Mouse (Mus musculus): ENCODE measurements around the gene Desi1.

Desi1 gene

DNA sequence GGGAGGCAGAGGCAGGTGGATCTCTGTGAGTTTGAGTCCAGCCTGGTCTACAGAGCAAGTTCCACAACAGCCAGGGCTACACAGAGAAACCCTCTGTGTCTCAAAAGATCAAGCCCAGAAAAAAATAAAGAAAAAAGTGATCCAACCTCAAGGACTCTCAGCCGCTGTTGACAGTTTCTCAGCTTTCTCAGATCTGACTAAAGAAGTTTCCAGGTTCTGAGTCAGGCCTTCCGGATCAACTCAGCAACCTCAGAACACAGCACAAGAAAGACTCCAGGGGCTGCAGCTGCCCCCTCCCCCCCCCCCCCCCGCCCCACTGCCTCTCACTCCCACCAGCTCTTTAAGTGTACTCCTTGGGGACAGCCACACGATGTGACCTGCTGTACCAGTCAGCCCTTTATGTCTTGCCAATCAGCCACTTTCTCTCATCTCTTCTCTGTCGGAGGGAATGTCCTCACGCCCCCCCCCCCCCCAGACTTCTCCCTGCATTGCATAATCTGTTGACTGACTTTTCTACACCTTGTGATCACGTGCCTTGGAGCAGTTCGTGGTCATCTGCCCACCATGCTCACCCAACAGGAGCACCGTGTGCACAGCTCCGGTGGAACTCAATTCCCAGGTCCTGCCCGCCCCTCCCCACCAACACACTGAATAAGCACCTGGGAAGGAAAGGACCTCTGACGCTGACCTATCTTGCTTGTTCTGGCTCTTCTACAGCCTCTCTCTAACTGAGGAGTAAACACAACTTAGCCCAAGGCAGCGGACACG, 67.4 kb downstream of the Desi1 start:
- no peak for DNase-seq (ENCODE audit: low read depth, low spot score)

- DNase-seq (ENCODE audit: low read depth, low spot score) = no peak
Measured at GRCm38 (mm10) chr15:81964980-81965545, 68.6 kb downstream of the Desi1 start.

- no peak for DNase-seq (ENCODE audit: low read depth, low spot score)
Measured at GRCm38 (mm10) chr15:81964262-81964661, 69.4 kb downstream of the Desi1 start.

DNA sequence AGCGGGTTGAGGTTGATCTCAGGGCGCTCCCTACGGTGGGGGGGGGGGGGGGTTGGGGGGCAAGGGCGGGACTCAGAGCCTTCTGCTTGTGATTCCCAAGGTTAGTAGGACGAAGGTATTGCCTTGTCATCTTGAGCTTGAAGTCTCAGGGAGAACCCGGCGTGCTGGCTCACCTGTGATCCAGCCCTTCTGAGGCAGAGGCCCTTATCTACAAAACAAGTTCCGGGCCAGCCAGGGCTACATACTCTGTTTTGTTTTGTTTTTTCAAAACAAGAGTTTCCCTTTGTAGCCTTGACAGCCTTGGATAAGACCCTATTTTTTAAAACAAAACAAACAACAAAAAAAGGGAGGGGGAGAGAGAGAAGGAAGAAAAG, 72.6 kb downstream of the Desi1 start:
- DNase-seq (ENCODE audit: low read depth, low spot score) = no peak

GRCm38 (mm10) chr15:81960171-81961077, 73.2 kb downstream of the Desi1 start, which contains the start of gene Pmm1:
Gene Pmm1, minus strand, starts transcription at chr15:81960930.
- peak; percentile 96 for DNase-seq (ENCODE audit: low read depth, low spot score)

- no peak for DNase-seq (ENCODE audit: low read depth, low spot score)
Measured at GRCm38 (mm10) chr15:81958906-81959305, 74.8 kb downstream of the Desi1 start.

GRCm38 (mm10) chr15:81957598-81957997, 76.1 kb downstream of the Desi1 start:
- DNase-seq (ENCODE audit: low read depth, low spot score) = no peak

DNA sequence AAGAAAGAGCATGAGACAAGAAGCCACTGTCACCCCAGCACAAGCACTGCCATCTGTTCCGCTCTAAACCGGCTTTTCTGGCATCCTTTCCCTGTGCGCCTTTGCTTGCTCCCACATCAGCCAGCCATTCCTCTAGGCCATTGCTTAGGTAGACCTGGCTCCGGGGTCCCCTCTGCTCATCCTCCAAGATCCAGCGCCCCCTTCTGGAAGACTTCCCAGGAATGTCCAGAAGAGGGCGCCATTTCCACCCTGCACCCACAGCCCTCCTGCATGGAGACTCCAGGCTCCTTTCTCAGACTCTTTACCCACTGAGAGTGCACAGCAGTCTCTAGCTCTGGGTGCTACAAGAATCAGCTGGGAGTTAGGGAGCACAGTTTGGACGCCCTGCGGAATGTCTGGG, 77.2 kb downstream of the Desi1 start:
- DNase-seq (ENCODE audit: low read depth, low spot score) = no peak

- no peak for DNase-seq (ENCODE audit: low read depth, low spot score)
Measured at GRCm38 (mm10) chr15:81955414-81955813, 78.2 kb downstream of the Desi1 start.

GRCm38 (mm10) chr15:81954716-81955115, 78.9 kb downstream of the Desi1 start:
- no peak for DNase-seq (ENCODE audit: low read depth, low spot score)

GRCm38 (mm10) chr15:81954151-81954583, 79.5 kb downstream of the Desi1 start:
- DNase-seq (ENCODE audit: low read depth, low spot score) = no peak

DNA sequence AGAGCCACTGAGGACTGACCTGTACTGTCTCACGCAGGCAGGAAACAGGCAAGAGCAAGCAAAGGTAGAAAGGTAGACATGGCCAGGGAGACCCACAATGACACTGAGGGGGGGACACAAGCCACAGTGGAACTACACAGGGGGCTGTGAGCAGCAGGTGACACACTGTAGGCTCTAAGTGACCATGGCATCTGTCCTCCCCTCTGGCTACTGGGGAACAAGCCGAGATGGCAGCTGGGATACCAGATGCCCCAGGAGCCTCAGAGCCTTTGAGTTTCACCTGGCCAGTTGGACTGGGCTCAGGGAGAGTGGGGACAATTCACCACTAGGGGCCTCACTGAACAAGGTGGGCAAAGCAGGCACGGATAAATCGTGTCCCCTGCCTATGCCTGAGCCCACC, 81.4 kb downstream of the Desi1 start:
- no peak for DNase-seq (ENCODE audit: low read depth, low spot score)

DNA sequence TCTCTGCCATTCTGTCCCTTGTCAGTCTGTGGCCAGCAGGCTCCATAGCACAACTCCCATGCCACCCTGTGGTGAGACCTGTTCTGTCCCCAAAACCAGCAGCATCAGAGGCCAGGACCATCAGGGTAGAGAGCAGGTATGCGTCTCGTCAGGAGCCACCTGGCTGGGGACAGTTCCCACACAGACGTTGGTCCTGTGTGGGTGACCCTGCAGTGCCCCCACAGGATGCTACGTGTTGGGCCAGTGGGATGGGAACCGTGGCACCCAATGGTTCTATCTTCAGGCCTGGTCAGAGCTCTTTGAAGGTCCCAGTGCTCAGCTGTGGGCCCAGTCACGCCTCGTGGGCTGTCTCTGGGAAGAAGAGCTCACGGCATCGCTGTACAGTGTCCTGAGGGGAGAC, 82.5 kb downstream of the Desi1 start:
- no peak for DNase-seq (ENCODE audit: low read depth, low spot score)

DNA sequence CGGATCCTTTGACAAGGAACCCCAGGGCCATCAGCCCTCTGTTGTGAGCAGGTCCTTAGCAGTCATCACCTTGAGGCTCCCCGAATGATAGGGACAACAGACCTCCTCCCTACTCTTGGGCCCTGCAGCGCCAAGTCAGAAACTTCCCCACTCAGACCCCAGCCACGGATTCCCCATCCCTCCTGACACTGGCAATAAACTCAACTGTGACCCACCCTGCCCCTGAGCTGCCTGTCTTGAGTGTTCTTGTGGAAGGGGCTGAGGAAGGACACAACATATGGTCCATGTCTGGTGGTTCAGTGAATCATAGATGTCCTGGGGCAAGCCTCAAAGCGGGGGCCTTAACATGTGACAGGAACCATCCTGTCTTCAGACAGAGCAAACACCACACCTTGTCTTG, 82.9 kb downstream of the Desi1 start:
- DNase-seq (ENCODE audit: low read depth, low spot score) = no peak

GRCm38 (mm10) chr15:81949476-81950131, 84.1 kb downstream of the Desi1 start:
- no peak for DNase-seq (ENCODE audit: low read depth, low spot score)

GRCm38 (mm10) chr15:81949076-81949475, 84.6 kb downstream of the Desi1 start:
- no peak for DNase-seq (ENCODE audit: low read depth, low spot score)

- peak; percentile 32 for DNase-seq (ENCODE audit: low read depth, low spot score)
Measured at GRCm38 (mm10) chr15:81943176-81943749, 90.4 kb downstream of the Desi1 start.
